Mouse (Mus musculus) stomach, postnatal 0 days (tissue): ENCODE results near the gene Cd177. TPM values are rescaled to one million over a fixed set of nuclear protein-coding genes. Genes with fewer than 3 reads are reported as not detected.

Source experiments
- ATAC-seq: fragments of 200-750 bp; cut with Nextera tagmentation; 2 replicates; pipeline ENCODE4 v1.8.0; 2017; ENCODE audit not compliant: low FRiP score, low TSS enrichment
- DNase-seq: peaks from one replicate; pipeline ENCODE4 v3.0.0-alpha.2; 2016; ENCODE audit warnings: low spot score
- H3K27ac ChIP-seq: fragments of 300-500 bp; sonication (generic); replicated peaks from 2 replicates; pipeline ENCODE4 v1.5.1; 2014; ENCODE audit warnings: mild to moderate bottlenecking, control low read depth
- H3K27me3 ChIP-seq: fragments of 300-500 bp; sonication (generic); 2 replicates; pipeline ENCODE4 v1.6.1; 2014; ENCODE audit warnings: low read length; ENCODE audit not compliant: control insufficient read depth, insufficient read depth
- H3K36me3 ChIP-seq: fragments of 300-500 bp; sonication (generic); 2 replicates; pipeline ENCODE4 v1.6.1; 2014; ENCODE audit warnings: low read length, mixed read lengths; ENCODE audit not compliant: control insufficient read depth, insufficient read depth
- H3K4me1 ChIP-seq: fragments of 300-500 bp; sonication (generic); replicated peaks from 2 replicates; pipeline ENCODE4 v1.6.1; 2014; ENCODE audit warnings: antibody characterized with exemption; ENCODE audit not compliant: control insufficient read depth, insufficient read depth
- H3K4me2 ChIP-seq: fragments of 300-500 bp; sonication (generic); replicated peaks from 2 replicates; pipeline ENCODE4 v1.6.1; 2014; ENCODE audit warnings: low read depth, mild to moderate bottlenecking, control low read depth, moderate library complexity
- H3K4me3 ChIP-seq: fragments of 300-500 bp; sonication (generic); 2 replicates; pipeline ENCODE4 v1.5.1; 2014; ENCODE audit warnings: low read depth, low read length, control low read depth
- H3K9ac ChIP-seq: fragments of 300-500 bp; sonication (generic); 2 replicates; pipeline ENCODE4 v1.6.1; 2014; ENCODE audit warnings: mild to moderate bottlenecking, low read length, control low read depth, mixed read lengths
- H3K9me3 ChIP-seq: fragments of 300-500 bp; sonication (generic); 2 replicates; pipeline ENCODE4 v1.6.1; 2016; ENCODE audit warnings: low read length; ENCODE audit not compliant: control insufficient read depth
- CTCF ChIP-seq: IDR thresholded peaks from 2 replicates; pipeline ENCODE4 v1.5.1; 2016; ENCODE audit warnings: antibody characterized with exemption, low read depth, mild to moderate bottlenecking, moderate library complexity
- EP300 ChIP-seq: optimal IDR thresholded peaks from 2 replicates; pipeline ENCODE3; 2016; ENCODE audit warnings: antibody characterized with exemption
- WGBS: fragments of 180-500 bp; shearing (Covaris S2); extraction: QIAGEN DNeasy Blood & Tissue Kit; methylation state at CpG from one replicate; pipeline ENCODE4 v1.1.7; 2014; 5-methylcytosine and 5-hydroxymethylcytosine counted together
- polyA plus RNA-seq: library from polyadenylated mRNA; unstranded; fragments of >200 nt; fragmentation: Nextera tagmentation; extraction: Ambion mirVana; gene quantifications from 2 replicates; pipeline ENCODE4 v1.2.1, GENCODE M21; 2015

Gene Cd177
- polyA plus RNA-seq, 1 experiment from 2014 or later = 12.2 TPM

DNA sequence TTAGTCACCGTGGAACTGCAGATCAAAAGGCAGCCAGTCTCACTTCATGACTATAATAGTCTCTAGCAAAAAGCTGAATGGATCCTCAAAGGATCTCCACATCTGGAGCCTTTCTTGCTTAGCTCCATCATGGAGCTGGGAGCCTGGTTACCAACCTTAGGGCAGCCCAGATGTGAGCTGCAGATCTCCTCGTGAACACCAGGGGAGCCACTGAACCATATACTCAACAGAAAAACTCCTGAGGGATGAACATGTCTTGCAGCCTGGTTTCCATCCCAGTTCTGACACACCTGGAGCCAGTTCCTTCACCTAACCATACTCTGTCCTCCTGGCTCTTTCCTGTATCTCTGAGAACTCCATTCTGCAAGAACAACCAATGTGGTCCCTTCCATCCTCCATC lies 16.0 kb upstream of the Cd177 start:
- Histone ChIP-seq H3K27me3 (no peaks in the 10 kb centered on the region), H3K4me3 (no peak overlapping the region), H3K4me2 (no peak overlapping the region), H3K9me3 (no peaks in the 10 kb centered on the region), H3K4me1 (no peaks in the 10 kb centered on the region), H3K27ac (no peak overlapping the region), H3K36me3 (no peaks in the 10 kb centered on the region), H3K9ac (no peak overlapping the region)
- no peak for DNase-seq
- no peak for ATAC-seq
- TF ChIP-seq EP300 (no peak), CTCF (0 out of 2 replicates have a peak, but pooled peaks have one; percentile 6)
- WGBS = 72% methylated on average over 2 of the region's 2 CpGs

GRCm38 (mm10) chr7:24773942-24774535 lies 13.9 kb upstream of the Cd177 start:
- H3K9ac ChIP-seq = no peak overlapping the region
- no peaks in the 10 kb centered on the region for H3K36me3 ChIP-seq
- H3K4me2 ChIP-seq = no peak overlapping the region
- H3K4me1 ChIP-seq = no peaks in the 10 kb centered on the region
- no peaks in the 10 kb centered on the region for H3K9me3 ChIP-seq
- no peak overlapping the region for H3K27ac ChIP-seq
- DNase-seq = no peak
- H3K4me3 ChIP-seq = no peak overlapping the region
- WGBS = 39% methylated on average over 3 of the region's 3 CpGs
- no peaks in the 10 kb centered on the region for H3K27me3 ChIP-seq
- ATAC-seq = no peak
- no peak for TF ChIP-seq EP300
- TF ChIP-seq CTCF = no peak

DNA sequence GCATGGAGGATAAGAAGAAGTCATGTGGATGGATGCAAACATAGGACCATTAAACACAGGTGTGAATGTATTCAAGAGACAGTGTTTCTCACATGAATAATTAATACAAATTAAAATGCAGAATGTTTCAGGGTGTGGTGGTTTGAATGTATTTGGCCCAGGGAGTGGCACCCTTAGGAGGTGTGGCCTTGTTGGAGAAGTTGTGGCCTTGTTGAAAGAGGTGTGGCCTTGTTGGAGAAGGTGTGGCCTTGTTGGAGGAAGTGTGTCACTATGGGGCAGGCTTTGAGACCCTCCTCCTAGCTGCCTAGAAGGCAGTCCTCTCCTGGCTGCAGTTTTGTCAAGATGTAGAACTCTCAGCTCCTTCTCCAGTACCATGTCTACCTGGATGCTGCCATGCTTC lies 11.2 kb upstream of the Cd177 start:
- Histone ChIP-seq H3K4me1 (no peaks in the 10 kb centered on the region), H3K4me2 (no peak overlapping the region), H3K9me3 (no peaks in the 10 kb centered on the region), H3K9ac (no peak overlapping the region), H3K27ac (no peak overlapping the region), H3K4me3 (no peak overlapping the region), H3K36me3 (no peaks in the 10 kb centered on the region), H3K27me3 (no peaks in the 10 kb centered on the region)
- TF ChIP-seq EP300 (no peak), CTCF (no peak)
- no peak for DNase-seq
- ATAC-seq = no peak

GRCm38 (mm10) chr7:24762574-24762973 lies 2.5 kb upstream of the Cd177 start:
- Histone ChIP-seq H3K36me3 (no peaks in the 10 kb centered on the region), H3K9ac (no peak overlapping the region), H3K4me1 (no peaks in the 10 kb centered on the region), H3K4me3 (no peak overlapping the region), H3K9me3 (no peaks in the 10 kb centered on the region), H3K4me2 (no peak overlapping the region), H3K27ac (no peak overlapping the region), H3K27me3 (no peaks in the 10 kb centered on the region)
- 0 out of 2 replicates have a peak, but pooled peaks have one; percentile 65 for ATAC-seq
- no peak for TF ChIP-seq EP300
- DNase-seq = peak; percentile 28
- WGBS = 65% methylated on average over 8 of the region's 8 CpGs

- Histone ChIP-seq H3K9ac (no peak overlapping the region), H3K4me1 (no peaks in the 10 kb centered on the region), H3K4me2 (no peak overlapping the region), H3K9me3 (no peaks in the 10 kb centered on the region), H3K27ac (no peak overlapping the region), H3K36me3 (no peaks in the 10 kb centered on the region), H3K4me3 (no peak overlapping the region), H3K27me3 (no peaks in the 10 kb centered on the region)
- 51% methylated on average over 6 of the region's 6 CpGs for WGBS
- peak; percentile 22 for DNase-seq
- no peak for ATAC-seq
- TF ChIP-seq CTCF = no peak
- no peak for TF ChIP-seq EP300
These were observed 1.1 kb upstream of the Cd177 start for GRCm38 (mm10) chr7:24761161-24761560.

GRCm38 (mm10) chr7:24758520-24758919 lies 1.6 kb downstream of the Cd177 start:
- Histone ChIP-seq H3K36me3 (no peaks in the 10 kb centered on the region), H3K27ac (no peak overlapping the region), H3K4me2 (no peak overlapping the region), H3K9ac (no peak overlapping the region), H3K4me1 (no peaks in the 10 kb centered on the region), H3K9me3 (no peaks in the 10 kb centered on the region), H3K4me3 (no peak overlapping the region), H3K27me3 (no peaks in the 10 kb centered on the region)
- TF ChIP-seq CTCF = no peak
- TF ChIP-seq EP300 = no peak
- DNase-seq (no peak), ATAC-seq (no peak)
- whole genome bisulfite sequencing = 75% methylated on average over 1 of the region's 1 CpGs
